Mouse (Mus musculus) erythroblast, embryonic 14.5 days (primary cell): ENCODE measurements around the gene Gdf10.

Source experiments
- GATA1 ChIP-seq: IDR thresholded peaks from 2 replicates; pipeline ENCODE4 v1.6.1; 2012; ENCODE audit warnings: low read length, inconsistent platforms, mixed read lengths
- TAL1 ChIP-seq: IDR thresholded peaks from 3 replicates; pipeline ENCODE4 v1.6.1; 2012; ENCODE audit warnings: low read length, inconsistent platforms, mixed read lengths

- TF ChIP-seq TAL1 (no peak), GATA1 (no peak)
These were observed 54.4 kb downstream of the Gdf10 start for GRCm38 (mm10) chr14:33977748-33978147.
